Mouse (Mus musculus) adrenal gland, postnatal 25 days (tissue): ENCODE data around the gene Fam81a. TPM values are rescaled to one million over a fixed set of nuclear protein-coding genes. Genes with fewer than 3 reads are reported as not detected.

ENCODE experiments used
- DNase-seq: peaks from one replicate; pipeline ENCODE4 v3.0.0; 2021; ENCODE audit warnings: mixed read lengths
- total RNA-seq: library from RNA; stranded (reverse); gene quantifications from 2 replicates; pipeline ENCODE4 v1.2.3, GENCODE M21; 2021

Fam81a gene
- total RNA-seq, 1 experiment from 2014 or later = 4.0 TPM

DNA sequence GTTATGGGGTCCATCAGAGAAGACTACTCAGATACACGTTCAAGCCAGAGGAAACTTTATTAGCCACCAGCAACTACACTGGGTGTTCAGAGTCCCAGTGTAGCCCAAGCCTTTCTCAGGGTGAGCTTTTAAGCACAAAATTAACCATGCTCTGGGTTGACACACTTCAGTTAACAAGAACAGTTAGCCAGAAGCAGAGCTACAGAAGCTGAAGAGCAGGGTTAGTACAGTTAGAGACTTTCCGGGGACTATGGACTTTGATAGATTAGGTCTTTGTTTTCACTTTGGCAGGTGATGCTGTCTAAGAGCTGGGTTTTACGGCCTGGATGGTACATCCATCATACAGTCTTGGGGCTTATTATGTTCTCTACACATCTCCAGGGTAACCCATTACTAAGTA, 89.6 kb downstream of the Fam81a start:
- no peak for DNase-seq

DNA sequence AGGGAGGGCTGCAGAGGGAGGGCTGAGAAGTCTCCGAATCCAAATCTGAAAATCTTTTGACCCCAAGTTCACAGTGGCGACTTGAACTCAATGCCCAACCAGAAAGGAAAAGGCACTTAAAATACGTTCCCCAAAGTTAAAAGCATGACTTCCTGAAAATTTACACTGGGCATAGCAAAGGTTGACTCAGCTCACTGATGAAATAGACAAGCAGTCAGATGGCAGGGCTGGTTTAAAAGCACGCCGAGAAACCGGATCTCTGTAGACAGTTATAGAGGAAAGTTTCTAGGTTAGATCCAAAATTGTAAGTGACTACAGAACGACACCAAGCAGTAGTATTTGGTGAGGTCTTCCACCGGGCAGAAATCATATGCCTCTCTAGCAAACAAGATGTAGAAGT, 92.5 kb downstream of the Fam81a start:
- DNase-seq = no peak

DNA sequence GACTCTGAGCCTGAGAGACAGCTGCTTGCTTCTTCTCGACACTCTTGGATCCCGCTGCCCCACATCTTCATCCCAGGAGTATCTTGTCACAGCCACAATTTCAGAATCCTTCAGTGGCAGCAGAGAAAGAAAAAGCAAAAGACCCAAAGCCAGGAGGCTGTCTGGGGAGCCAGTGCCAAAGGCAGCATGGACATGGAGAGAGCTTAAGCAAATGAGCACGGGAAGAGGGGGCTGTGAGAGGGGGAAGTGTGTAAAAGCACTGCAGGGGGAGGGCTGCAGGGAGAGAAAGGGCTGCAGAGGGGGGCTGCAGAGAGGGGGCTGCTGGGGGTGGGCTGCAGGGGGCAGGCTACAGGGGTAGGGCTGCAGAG, 93.0 kb downstream of the Fam81a start:
- no peak for DNase-seq

DNA sequence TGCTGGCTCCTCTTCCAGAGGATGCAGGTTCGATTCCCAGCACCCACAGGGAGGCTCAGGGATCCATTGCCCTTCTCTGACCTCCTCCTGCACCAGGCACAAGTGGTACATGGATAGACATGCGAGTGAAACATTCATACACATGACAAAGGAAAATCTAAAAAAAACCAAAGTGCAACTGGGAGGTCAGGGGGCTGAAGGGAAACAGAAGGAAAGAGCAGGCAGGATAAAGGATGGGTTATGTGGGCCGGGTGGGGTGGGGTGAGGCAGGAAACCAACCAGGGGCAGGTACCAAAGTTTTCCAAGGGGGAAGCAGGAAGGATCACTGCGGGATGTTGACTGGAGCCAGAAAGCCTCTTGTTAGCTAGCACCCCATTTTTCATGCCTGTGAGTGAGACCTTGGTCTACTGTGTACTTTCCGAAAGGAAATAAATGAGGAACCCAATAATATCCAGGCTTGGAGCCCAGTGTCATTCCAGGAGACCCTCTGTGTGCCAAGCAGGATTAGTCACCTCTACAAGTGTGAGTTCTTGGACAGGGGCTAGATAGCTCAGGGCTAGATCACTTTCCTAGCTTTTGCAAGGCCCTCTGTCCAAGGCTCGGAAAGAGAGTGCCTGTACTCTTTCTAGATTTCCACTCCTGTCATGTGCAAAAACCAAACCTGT, 93.5 kb downstream of the Fam81a start:
- DNase-seq = no peak

DNA sequence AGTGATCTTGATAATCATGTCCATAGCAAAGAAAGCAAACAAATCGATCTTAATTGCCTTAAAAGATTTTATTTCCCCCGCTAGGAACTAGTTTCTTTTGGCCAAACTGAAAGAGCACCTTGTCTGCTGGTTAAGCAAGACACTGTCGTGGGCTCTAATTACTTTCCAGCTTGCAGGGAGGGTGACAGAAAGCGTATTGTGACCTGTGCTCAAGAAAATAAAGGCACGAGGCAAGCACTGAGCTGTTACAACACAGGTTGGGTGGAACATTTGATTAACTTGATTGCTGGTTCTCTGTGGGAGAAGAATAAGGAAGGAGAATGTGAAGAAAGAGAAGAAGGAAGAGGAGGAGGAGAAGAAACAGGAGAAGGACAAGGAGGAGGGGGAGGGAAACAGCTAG, 94.1 kb downstream of the Fam81a start:
- DNase-seq = no peak

DNA sequence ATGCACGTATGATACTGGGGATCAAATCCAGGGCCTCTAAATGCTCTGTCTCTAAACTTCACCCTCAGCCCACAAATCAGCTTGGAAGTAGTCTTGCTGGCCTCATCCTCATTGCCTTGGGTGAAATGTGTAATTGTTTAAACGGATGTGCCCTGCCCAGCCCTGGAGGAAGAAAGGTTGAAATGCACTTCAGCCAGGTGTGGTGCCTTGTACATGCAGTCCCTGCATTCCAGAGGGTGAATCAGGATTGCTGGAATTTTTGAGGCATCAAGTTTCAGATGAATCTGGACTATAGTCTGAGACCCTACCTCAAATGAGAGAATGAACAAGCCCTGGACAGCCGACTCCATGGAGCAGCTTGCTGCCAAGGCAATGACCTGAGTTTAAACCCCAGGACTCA, 94.5 kb downstream of the Fam81a start:
- no peak for DNase-seq

DNA sequence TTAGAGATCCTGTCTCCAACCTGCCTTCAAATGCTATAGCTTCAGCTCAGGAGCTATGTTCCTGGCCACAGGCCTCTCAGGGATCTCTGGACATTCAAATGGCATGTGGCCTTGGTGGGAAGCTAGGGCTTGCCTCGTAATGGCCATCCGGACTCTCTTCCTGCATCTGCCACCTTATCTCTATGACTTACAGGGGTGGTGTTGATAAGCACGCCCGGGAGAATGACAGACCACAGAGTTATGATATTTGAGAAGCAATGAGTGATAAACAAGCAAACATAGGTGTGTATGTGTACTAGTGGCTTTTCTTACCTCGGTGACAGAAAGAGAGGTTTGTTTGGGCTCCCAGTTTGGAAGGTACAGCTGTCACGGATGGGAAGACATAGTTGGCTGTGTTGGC, 96.1 kb downstream of the Fam81a start:
- DNase-seq = no peak

DNA sequence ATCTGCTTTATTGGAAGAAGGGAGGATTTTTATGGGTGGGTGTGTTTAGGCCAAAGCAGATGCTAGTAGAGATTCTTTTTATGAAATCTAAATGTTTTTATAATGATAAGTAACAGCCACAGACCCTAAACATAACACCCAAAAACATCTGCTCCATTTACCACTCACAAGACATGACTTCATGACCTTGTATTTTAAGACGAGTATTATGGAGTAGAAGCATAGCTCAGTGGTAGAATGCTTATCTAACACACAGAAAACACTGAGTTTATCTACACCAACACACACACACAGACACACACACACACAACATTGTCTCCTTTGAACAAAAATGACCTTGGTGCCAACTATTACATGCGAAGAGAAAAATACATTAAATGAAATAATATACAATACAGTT, 97.5 kb downstream of the Fam81a start:
- DNase-seq = no peak

DNA sequence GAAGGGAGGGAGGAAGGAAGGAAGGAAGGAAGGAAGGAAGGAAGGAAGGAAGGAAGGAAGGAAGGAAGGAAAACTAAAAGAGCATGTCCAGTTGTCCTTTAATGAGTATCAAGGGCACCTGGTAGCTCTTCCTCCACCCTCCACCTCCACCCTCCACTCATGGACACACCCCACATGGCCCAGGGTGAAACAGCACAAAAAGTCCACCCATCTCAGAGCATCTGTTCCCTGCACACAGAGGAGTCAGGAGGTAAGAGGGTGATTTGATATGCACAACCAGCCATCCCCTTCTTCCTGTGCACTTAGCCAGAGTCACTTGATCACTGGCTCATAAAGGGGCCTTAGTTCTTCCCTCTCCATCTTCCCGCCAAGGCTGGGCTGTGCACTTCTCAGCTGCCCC, 99.4 kb downstream of the Fam81a start:
- no peak for DNase-seq

DNA sequence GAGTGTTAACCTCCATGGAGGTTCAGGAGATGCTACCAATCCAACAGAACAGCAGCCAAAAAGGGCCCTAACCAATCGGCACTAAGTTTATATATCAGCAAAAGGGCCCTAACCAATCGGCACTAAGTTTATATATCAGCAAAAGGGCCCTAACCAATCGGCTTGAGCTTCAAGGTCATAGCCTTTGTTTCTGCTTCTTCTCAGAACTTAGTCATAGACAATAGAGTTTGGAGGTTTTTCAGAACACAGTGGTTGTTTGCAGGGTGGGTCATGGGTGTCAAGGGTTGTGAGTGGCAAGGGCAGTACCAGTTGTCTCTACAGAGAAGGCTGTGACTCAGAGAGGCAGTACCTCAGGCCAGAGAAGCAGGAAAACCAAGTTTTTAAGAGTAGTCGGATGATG, 100.2 kb downstream of the Fam81a start:
- DNase-seq = no peak

DNA sequence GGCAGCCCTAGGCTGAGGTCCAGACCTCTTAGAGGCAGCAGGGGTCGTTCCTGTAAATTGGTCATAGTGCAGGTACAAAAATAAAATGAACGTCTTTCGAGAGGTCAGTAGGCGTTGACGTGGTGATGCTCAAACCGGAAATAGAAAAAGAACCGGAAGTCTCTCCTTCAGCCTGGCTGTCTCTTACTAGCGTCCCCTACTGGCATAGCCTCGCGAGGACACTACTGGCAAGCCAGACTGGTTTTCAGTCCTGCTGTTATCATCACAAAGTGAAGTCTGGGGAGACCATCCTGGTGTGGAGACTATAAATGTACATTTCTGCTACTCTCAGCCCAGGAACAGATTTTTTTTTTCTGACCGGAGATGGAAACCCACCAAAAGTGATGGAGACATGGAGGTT, 101.8 kb downstream of the Fam81a start:
- no peak for DNase-seq

DNA sequence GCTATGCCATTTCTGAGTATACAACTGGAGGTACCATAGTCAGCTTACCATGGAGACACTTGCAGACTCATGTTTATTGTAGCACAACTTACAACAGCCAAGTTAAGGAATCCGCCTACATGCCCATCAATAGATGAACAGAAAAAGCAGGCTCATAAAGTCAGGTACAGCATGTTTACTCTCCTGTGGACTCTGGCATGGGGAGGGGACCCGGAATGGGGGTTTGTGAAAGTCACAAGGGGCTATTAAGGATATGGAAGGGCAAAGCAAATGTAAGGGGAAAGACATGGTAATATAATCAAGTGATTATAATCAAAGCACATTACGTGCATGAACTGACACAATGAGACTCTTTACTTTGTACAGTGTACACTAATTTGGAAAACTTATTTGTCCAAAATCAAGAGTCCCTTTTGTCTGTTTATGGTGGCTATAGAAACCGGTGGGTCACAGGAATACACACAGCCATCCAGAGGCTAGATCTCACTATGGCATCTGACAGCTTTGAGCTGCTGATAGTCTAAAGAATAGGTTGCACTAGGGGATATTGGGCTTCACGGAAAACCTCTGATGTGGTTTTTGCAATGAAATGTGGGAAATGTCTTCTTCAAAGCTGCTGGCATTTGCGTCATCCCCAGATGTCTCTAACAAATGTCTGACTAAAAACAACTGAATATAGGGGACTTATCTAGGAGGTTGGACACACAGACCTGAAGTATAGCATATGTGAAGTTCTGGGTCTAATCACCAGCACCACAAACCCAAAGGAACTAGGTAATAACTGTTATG, 102.6 kb downstream of the Fam81a start:
- DNase-seq = no peak

Other genes starting within 250 kb of the Fam81a start
- gene Bnip2, start 153.1 kb downstream of the Fam81a start, total RNA-seq = 98.6 and 103 TPM in 2 replicates
- gene Gtf2a2, start 130.0 kb downstream of the Fam81a start, total RNA-seq = 94.9 and 99.8 TPM in 2 replicates
- not detected in 2 replicates for gene Gcnt3, start 104.5 kb downstream of the Fam81a start, total RNA-seq
- gene Myo1e, start 64.8 kb upstream of the Fam81a start, total RNA-seq = 24.5 TPM in 2 replicates